Mouse (Mus musculus) embryonic facial prominence, embryonic 15.5 days (tissue): ENCODE data around the gene Sag. TPM values are rescaled to one million over a fixed set of nuclear protein-coding genes. Genes with fewer than 3 reads are reported as not detected.

Experiments
- ATAC-seq: fragments of 200-750 bp; cut with Nextera tagmentation; 2 replicates; pipeline ENCODE4 v1.8.0; 2017; ENCODE audit warnings: low read depth, moderate TSS enrichment; ENCODE audit not compliant: insufficient number of reproducible peaks, low FRiP score, low TSS enrichment
- H3K27ac ChIP-seq: fragments of 300-500 bp; sonication (generic); replicated peaks from 2 replicates; pipeline ENCODE4 v1.5.1; 2015; ENCODE audit warnings: mild to moderate bottlenecking, inconsistent platforms
- H3K27me3 ChIP-seq: fragments of 300-500 bp; sonication (generic); 2 replicates; pipeline ENCODE4 v1.6.1; 2015; ENCODE audit warnings: inconsistent platforms
- H3K36me3 ChIP-seq: fragments of 300-500 bp; sonication (generic); 2 replicates; pipeline ENCODE4 v1.6.1; 2015; ENCODE audit warnings: mild to moderate bottlenecking, inconsistent platforms
- H3K4me1 ChIP-seq: fragments of 300-500 bp; sonication (generic); 2 replicates; pipeline ENCODE4 v1.6.1; 2015; ENCODE audit warnings: inconsistent platforms
- H3K4me2 ChIP-seq: fragments of 300-500 bp; sonication (generic); replicated peaks from 2 replicates; pipeline ENCODE4 v1.6.1; 2015; ENCODE audit warnings: mild to moderate bottlenecking, inconsistent platforms
- H3K4me3 ChIP-seq: fragments of 300-500 bp; sonication (generic); replicated peaks from 2 replicates; pipeline ENCODE4 v1.5.1; 2015; ENCODE audit warnings: mild to moderate bottlenecking, inconsistent platforms
- H3K9ac ChIP-seq: fragments of 300-500 bp; sonication (generic); 2 replicates; pipeline ENCODE4 v1.6.1; 2015; ENCODE audit warnings: inconsistent platforms
- H3K9me3 ChIP-seq: fragments of 300-500 bp; sonication (generic); replicated peaks from 2 replicates; pipeline ENCODE4 v1.6.1; 2016; ENCODE audit warnings: inconsistent platforms
- WGBS: fragments of 180-500 bp; shearing (Covaris S2); methylation state at CpG from one replicate; pipeline ENCODE4 v1.1.7; 2015; 5-methylcytosine and 5-hydroxymethylcytosine counted together
- polyA plus RNA-seq: library from polyadenylated mRNA; unstranded; fragments of >200 nt; fragmentation: Nextera tagmentation; extraction: Ambion mirVana; gene quantifications from 2 replicates; pipeline ENCODE4 v1.2.1, GENCODE M21; 2015

The Sag gene
- polyA plus RNA-seq, 1 experiment from 2014 or later, result 2.7 TPM

- no peak overlapping the region for H3K4me2 ChIP-seq
- no peak overlapping the region for H3K4me3 ChIP-seq
- ATAC-seq, result peak; percentile 64
- no peaks in the 10 kb centered on the region for H3K36me3 ChIP-seq
- H3K27me3 ChIP-seq, result no peaks in the 10 kb centered on the region
- no peak overlapping the region for H3K9ac ChIP-seq
- WGBS, result 20% methylated on average over 2 of the region's 2 CpGs
- H3K27ac ChIP-seq, result peak overlapping the region; percentile 55; the same call in 1 of the 2 replicates
- peaks cover 17% of the 10 kb centered on the region for H3K4me1 ChIP-seq
- no peaks in the 10 kb centered on the region for H3K9me3 ChIP-seq
These were observed 43.5 kb downstream of the Sag start for GRCm38 (mm10) chr1:87846801-87847474.

- whole genome bisulfite sequencing, result 29% methylated on average over 4 of the region's 4 CpGs
- no peak overlapping the region for H3K4me2 ChIP-seq
- H3K4me3 ChIP-seq, result no peak overlapping the region
- H3K27me3 ChIP-seq, result no peaks in the 10 kb centered on the region
- peaks cover 20% of the 10 kb centered on the region for H3K4me1 ChIP-seq
- peak overlapping the region; percentile 48; the same call in 1 of the 2 replicates for H3K27ac ChIP-seq
- no peaks in the 10 kb centered on the region for H3K36me3 ChIP-seq
- H3K9ac ChIP-seq, result no peak overlapping the region
- no peaks in the 10 kb centered on the region for H3K9me3 ChIP-seq
- no peak for ATAC-seq
These were observed 44.1 kb downstream of the Sag start for GRCm38 (mm10) chr1:87847475-87848168.

DNA sequence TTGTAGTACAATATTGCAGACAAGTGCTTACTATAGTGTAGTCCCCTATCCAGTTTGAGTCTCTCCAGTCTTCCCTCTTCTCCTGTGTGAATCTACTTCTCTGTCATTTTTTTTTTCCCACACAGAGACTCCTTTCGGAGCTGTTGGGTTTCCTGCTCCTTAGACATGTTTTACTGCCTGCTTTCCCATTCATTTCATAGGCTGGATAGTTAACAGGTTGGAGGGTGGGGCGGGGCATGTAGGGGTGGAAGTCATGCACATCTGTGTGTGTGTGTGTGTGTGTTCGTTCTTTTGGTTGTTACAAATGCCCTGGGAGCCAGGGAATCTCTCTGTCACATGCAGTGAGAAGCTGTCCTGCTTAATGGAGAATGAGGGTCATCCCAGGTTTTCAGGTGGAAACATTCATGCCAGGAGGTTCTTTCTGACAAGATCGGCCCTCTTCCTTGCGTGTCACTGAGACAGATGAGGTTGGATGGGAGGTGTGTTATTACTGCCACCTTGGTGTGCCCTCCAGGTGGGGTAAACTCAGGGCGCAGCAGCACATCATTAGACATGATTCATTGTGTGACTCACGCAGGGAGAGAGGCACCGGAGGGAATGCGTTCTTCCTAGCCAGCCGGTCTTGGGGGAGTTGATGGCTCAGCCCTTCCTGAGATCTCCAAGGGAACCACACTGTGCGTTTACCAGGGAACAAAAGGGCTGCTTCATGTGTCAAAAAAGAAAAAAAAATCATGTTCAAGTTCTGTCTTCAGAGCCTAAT, 44.9 kb downstream of the Sag start:
- no peaks in the 10 kb centered on the region for H3K9me3 ChIP-seq
- 0 out of 2 replicates have a peak overlapping the region, but pooled peaks have one; percentile 1 for H3K4me2 ChIP-seq
- 44% methylated on average over 11 of the region's 11 CpGs for WGBS
- no peaks in the 10 kb centered on the region for H3K27me3 ChIP-seq
- no peak overlapping the region; the same call in 1 of the 2 replicates for H3K27ac ChIP-seq
- H3K36me3 ChIP-seq, result no peaks in the 10 kb centered on the region
- H3K4me1 ChIP-seq, result peaks cover 24% of the 10 kb centered on the region
- H3K4me3 ChIP-seq, result no peak overlapping the region
- H3K9ac ChIP-seq, result no peak overlapping the region
- ATAC-seq, result no peak

- Histone ChIP-seq H3K4me3 (no peak overlapping the region), H3K4me1 (peaks cover 28% of the 10 kb centered on the region), H3K27ac (no peak overlapping the region; the same call in 1 of the 2 replicates), H3K9me3 (no peaks in the 10 kb centered on the region), H3K9ac (no peak overlapping the region), H3K4me2 (no peak overlapping the region), H3K27me3 (no peaks in the 10 kb centered on the region), H3K36me3 (no peaks in the 10 kb centered on the region)
- WGBS, result 57% methylated on average over 5 of the region's 5 CpGs
- no peak for ATAC-seq
These were observed 45.8 kb downstream of the Sag start for GRCm38 (mm10) chr1:87849278-87849677.

DNA sequence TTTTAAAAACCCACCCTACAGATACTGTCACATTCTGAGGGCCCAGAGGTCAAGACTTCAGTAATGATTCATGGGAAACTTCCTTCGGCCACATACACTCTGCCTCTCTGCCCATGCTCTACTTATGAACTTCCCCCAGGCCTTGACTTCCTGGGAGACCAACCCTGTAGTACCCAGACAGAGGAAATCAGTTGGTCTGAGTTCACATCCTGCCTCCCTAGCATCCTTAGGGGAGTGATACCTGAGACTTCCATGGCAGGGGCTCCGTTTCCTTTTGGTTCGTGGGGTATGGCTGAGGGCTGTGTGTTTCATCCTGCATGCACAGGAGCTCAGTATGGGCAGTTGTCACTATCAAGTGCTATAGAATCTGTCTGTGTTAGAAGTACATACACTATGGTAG, 47.9 kb downstream of the Sag start:
- no peak overlapping the region for H3K27ac ChIP-seq
- H3K9ac ChIP-seq, result no peak overlapping the region
- no peaks in the 10 kb centered on the region for H3K27me3 ChIP-seq
- ATAC-seq, result no peak
- no peaks in the 10 kb centered on the region for H3K36me3 ChIP-seq
- peaks cover 40% of the 10 kb centered on the region for H3K4me1 ChIP-seq
- no peak overlapping the region for H3K4me3 ChIP-seq
- H3K9me3 ChIP-seq, result no peaks in the 10 kb centered on the region
- 74% methylated on average over 3 of the region's 3 CpGs for WGBS
- no peak overlapping the region for H3K4me2 ChIP-seq

- no peak for ATAC-seq
- Histone ChIP-seq H3K4me2 (peak overlapping the region; percentile 86), H3K9me3 (no peaks in the 10 kb centered on the region), H3K27ac (0 out of 2 replicates have a peak overlapping the region, but pooled peaks have one; percentile 60), H3K27me3 (no peaks in the 10 kb centered on the region), H3K9ac (0 out of 2 replicates have a peak overlapping the region, but pooled peaks have one; percentile 0), H3K4me3 (peak overlapping the region; percentile 98; the same call in 1 of the 2 replicates), H3K4me1 (peaks cover 36% of the 10 kb centered on the region), H3K36me3 (no peaks in the 10 kb centered on the region)
- WGBS, result 44% methylated on average over 5 of the region's 5 CpGs
These were observed 48.8 kb downstream of the Sag start for GRCm38 (mm10) chr1:87852081-87852790.

DNA sequence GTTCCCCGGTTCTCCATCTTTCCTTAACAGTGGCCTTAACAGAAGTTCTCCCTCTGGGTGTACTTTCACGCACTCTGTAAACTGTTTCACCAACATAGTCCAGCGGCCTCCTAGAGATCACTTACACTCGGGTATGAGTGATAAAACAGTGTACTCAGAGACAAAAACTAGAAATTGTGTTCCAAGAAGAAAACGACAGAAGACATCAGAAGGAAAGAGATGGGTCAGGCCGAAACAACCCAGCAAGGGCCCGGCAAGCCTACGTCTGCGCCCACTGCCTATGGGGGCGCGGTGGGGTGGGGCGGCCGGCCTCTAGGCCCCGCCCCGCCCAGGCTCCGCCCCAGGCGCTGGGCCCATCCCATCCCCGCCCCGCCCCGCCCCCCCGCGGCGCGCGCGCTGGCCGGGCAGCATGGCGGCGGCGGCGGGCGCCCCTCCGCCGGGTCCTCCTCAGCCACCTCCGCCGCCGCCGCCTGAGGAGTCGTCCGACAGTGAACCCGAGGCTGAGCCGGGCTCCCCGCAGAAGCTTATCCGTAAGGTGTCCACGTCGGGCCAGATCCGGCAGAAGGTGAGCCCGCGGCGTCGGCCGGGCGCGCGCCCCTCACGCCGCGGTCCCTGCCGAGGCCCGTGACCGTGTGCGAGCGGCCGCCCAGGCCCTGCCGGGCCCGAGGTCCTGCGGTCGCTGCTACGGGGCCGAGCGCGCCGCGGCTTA, 49.6 kb downstream of the Sag start, which contains the start of gene Dgkd:
Dgkd (plus strand) TSS at position 396 of the 709 bp plus-strand sequence.
- Histone ChIP-seq H3K9me3 (no peaks in the 10 kb centered on the region), H3K9ac (peak within 1 kb of the TSS; percentile 87), H3K4me2 (peak within 1 kb of the TSS; percentile 86), H3K27ac (peak within 1 kb of the TSS; percentile 76), H3K4me3 (peak within 1 kb of the TSS; percentile 98), H3K4me1 (peaks cover 30% of the 10 kb centered on the region), H3K27me3 (no peaks in the 10 kb centered on the region), H3K36me3 (no peaks in the 10 kb centered on the region)
- ATAC-seq, result peak; percentile 95
- WGBS, result under 1% methylated on average over 65 of the region's 74 CpGs

DNA sequence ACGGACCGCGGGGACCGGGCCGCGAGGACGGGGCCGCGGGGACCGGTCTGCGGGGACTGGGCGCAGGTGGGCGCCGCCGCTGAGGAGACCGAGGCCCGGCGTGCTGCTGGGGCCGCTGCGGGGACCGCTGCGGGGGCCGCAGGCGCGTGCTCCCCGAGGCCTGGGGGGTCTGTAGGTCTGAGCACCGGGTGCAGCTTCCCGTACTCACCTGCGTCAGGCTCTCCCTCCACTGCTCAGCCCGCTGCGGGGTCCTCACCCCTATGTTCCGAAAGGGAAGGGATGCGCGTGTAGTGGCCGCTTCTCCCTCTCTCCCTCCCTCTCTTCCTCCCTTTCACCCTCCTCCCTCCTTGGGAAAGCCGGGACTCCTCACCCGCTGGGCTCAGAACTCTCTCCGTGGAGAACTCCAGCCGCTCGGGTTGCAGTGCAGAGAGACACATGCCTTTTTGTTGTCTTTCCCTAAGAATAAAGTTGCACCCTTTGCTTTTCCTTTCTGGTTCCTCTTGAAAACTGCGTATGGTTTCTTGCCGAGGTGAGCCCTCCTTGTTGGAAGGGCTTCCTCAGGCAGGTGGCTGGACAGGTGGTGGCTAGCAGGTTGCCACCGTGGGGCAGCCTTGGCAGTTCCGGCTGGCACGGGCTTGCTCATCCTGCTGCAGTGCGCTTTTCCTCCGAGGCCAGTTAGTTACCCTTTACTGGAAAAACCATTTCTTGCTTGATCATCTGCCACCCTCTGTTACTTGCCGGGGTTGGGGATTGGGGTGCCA, 50.3 kb downstream of the Sag start:
- Histone ChIP-seq H3K4me2 (peak overlapping the region; percentile 86), H3K9me3 (no peaks in the 10 kb centered on the region), H3K36me3 (no peaks in the 10 kb centered on the region), H3K9ac (peak overlapping the region; percentile 87), H3K4me1 (peaks cover 30% of the 10 kb centered on the region), H3K4me3 (peak overlapping the region; percentile 98), H3K27ac (peak overlapping the region; percentile 76), H3K27me3 (no peaks in the 10 kb centered on the region)
- under 1% methylated on average over 41 of the region's 48 CpGs for WGBS
- ATAC-seq, result peak; percentile 41

- Histone ChIP-seq H3K27me3 (no peaks in the 10 kb centered on the region), H3K4me1 (peaks cover 23% of the 10 kb centered on the region), H3K9ac (0 out of 2 replicates have a peak overlapping the region, but pooled peaks have one; percentile 87), H3K4me2 (peak overlapping the region; percentile 86), H3K4me3 (peak overlapping the region; percentile 98), H3K27ac (peak overlapping the region; percentile 76), H3K36me3 (no peaks in the 10 kb centered on the region), H3K9me3 (no peaks in the 10 kb centered on the region)
- ATAC-seq, result no peak
- WGBS, result 27% methylated on average over 6 of the region's 6 CpGs
These were observed 50.9 kb downstream of the Sag start for GRCm38 (mm10) chr1:87854411-87854810.

DNA sequence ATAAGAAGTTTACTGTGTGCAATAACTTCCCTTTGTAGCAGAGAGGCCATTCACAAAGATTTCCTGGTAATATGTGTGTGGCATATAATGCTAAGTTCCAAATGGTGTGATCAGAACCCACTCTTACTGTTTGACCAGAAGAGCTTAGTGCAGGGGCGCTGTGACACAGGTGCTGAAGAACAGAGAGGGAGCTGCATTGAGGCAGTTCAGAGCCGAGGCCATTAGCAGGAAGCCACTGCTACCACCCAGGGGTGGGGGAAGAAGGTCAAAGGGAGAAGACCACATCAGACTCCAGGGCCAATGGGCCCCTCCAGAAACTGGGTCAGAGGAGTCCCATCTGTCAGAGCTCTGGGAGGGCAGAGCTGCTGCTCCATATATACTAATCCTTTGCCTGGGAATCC, 51.4 kb downstream of the Sag start:
- ATAC-seq, result no peak
- Histone ChIP-seq H3K36me3 (no peaks in the 10 kb centered on the region), H3K27me3 (no peaks in the 10 kb centered on the region), H3K9ac (no peak overlapping the region), H3K27ac (no peak overlapping the region), H3K9me3 (no peaks in the 10 kb centered on the region), H3K4me3 (peak overlapping the region; percentile 98), H3K4me2 (peak overlapping the region; percentile 86), H3K4me1 (peaks cover 23% of the 10 kb centered on the region)
- 27% methylated on average over 2 of the region's 2 CpGs for WGBS
